Mouse (Mus musculus): ENCODE measurements around the gene Chrnb1. TPM values are rescaled to one million over a fixed set of nuclear protein-coding genes. Genes with fewer than 3 reads are reported as not detected.

The Chrnb1 gene
- polyA plus RNA-seq, 1 experiment = 1.6 TPM

DNA sequence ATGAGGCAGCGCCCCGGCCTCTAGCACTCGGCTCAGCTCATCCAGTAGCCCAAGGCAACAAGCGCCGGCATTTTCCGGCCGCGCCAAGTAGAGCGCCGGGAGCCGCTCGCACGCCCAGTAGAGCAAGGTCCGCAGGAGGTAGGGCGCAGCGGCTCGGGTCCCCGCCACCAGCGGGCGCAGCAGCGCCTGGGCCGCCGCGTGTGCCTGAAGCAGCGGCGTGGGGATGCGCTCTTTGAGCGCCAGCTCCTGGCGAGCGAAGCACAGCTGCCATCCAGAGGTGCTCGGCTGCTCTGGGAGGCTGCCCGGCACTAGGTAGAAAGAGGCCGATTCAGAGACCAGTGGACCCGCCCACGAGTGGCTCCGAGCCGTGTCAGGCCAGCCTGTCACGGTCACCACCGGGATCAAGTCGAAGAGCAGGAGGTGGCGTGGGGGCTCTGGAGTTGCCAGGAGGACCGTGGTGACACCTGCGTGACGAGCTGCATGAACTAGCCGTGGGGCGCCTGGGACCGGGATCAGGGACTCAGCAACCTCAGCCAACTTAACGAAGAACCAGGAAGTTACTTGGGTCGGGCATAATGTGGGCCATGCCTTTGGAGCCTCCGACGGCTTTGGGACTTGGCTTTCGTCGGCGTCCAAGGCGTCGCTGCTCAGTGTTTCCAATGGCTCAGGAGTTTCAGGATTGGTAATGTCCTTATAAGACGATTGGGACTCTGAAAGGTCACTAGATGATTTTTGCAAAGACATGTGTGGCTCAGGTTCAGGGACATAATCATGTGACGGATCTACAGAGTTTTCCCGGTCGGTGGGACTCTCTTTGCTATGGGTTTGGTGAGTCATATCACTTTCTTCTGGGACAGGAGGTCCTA lies 8.3 kb upstream of the Chrnb1 start:
- peaks cover 7% of the 10 kb centered on the region; the same call in 1 of the 2 replicates for H3K4me1 ChIP-seq (ENCODE audit: control insufficient read depth, insufficient read depth, low read length)
- H3K27me3 ChIP-seq (ENCODE audit: control insufficient read depth, insufficient read depth, low read length) = peaks cover 1% of the 10 kb centered on the region; the same call in 1 of the 2 replicates
- peak overlapping the region; percentile 38 for H3K4me3 ChIP-seq (replicated peaks; ENCODE audit: insufficient read depth, low read depth, low read length)
- H3K27ac ChIP-seq (ENCODE audit: insufficient read depth, low read length) = no peak overlapping the region
- no peak for TF ChIP-seq POLR2A (IDR thresholded peaks at IDR 0.05; ENCODE audit: borderline replicate concordance, insufficient read depth, low read length)
- TF ChIP-seq CTCF (IDR thresholded peaks at IDR 0.05; ENCODE audit: borderline replicate concordance, insufficient read depth, low read depth, low read length) = peak; percentile 22; the same call in 1 of the 2 replicates
- WGBS = 2% methylated on average over 60 of the region's 60 CpGs
- DNase-seq = peak; percentile 62 to 69

DNA sequence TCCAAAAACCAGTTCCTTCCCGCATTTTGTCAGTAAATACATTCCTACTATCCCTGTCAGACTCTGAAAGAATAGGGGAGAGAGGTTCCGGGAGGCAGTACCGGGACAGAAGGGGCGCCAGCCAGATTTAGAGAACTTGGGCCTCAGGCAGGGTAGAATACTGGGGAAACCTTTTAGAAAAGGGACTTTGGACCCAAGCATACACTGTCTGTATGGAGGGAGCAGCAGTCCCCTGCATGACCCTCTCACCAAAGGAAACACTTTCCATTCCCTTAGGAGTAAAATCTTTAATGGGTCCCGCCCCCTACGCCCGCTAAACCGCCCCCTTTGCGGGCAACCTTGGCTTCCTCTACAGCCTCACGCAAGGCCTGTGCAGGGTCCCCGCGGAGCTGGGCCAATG lies 7.6 kb upstream of the Chrnb1 start:
- TF ChIP-seq POLR2A (IDR thresholded peaks at IDR 0.05; ENCODE audit: borderline replicate concordance, insufficient read depth, low read length) (no peak), CTCF (IDR thresholded peaks at IDR 0.05; ENCODE audit: borderline replicate concordance, insufficient read depth, low read depth, low read length) (no peak)
- Histone ChIP-seq H3K27me3 (ENCODE audit: control insufficient read depth, insufficient read depth, low read length) (peaks cover 1% of the 10 kb centered on the region; the same call in 1 of the 2 replicates), H3K4me1 (ENCODE audit: control insufficient read depth, insufficient read depth, low read length) (peaks cover 7% of the 10 kb centered on the region; the same call in 1 of the 2 replicates), H3K27ac (ENCODE audit: insufficient read depth, low read length) (no peak overlapping the region), H3K4me3 (replicated peaks; ENCODE audit: insufficient read depth, low read depth, low read length) (peak overlapping the region; percentile 38)
- 17% methylated on average over 12 of the region's 12 CpGs for WGBS
- no peak for DNase-seq

DNA sequence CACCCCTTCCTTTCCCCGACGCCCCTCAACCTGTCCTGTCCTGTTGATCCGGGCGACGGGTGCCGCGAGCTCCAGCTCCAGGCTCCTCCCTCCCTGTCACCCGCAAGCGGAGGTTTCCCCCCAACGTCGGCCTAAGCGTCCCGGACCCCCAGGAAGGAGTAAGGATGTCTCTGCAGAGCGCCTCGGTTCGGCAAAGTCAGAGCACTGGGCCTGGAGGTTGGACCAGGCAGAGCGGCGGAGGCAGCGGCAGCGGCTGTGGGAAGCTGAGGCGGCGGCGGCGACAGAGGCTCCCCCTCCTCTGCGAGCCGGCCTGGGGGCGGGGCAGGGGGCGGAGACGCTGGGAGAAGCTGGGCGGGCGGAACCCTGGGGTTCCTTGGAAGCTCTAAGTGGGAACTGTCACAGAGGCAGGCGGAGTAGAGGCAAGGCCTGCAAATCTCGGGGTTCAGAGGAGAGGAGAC lies 6.9 kb upstream of the Chrnb1 start:
- Histone ChIP-seq H3K27ac (ENCODE audit: insufficient read depth, low read length) (no peak overlapping the region), H3K4me3 (replicated peaks; ENCODE audit: insufficient read depth, low read depth, low read length) (peak overlapping the region; percentile 54), H3K4me1 (ENCODE audit: control insufficient read depth, insufficient read depth, low read length) (peaks cover 7% of the 10 kb centered on the region; the same call in 1 of the 2 replicates), H3K27me3 (ENCODE audit: control insufficient read depth, insufficient read depth, low read length) (peaks cover 1% of the 10 kb centered on the region; the same call in 1 of the 2 replicates)
- TF ChIP-seq POLR2A (IDR thresholded peaks at IDR 0.05; ENCODE audit: borderline replicate concordance, insufficient read depth, low read length) (0 out of 2 replicates have a peak, but pooled peaks have one; percentile 18), CTCF (IDR thresholded peaks at IDR 0.05; ENCODE audit: borderline replicate concordance, insufficient read depth, low read depth, low read length) (no peak)
- WGBS = 8% methylated on average over 33 of the region's 33 CpGs
- DNase-seq = peak; percentile 66 to 68

DNA sequence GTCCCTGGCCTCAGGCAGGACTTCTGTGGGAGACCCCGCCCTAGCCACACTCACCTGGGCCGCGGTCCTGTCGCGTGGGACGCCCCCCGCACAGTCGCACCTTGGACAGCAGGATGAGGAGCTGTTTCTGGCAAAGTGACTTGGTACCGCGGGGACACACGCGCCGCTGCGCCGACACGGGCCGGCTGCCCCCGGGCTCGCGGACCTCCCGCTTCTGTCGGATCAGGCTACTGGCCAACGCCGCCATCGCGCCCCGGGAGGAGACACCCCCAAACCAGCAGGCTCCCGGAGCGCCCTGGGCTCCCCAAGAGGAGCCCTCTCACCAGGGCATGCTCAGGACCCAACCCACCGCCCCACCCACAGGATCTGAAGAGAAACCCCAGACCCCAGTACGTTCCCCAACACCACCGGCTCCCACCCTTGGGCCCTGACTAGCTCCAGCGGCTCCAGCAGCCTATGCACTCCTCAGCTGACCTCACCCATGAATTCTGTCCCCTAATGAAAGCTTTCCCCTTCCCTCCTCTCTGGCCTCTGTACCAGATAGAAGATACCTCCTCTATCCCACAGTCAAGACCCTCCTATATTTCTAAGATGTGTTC lies 5.7 kb upstream of the Chrnb1 start, which contains the start of gene Fgf11:
Fgf11 (minus strand) TSS at position 479 of the 599 bp plus-strand sequence.
- Histone ChIP-seq H3K4me3 (replicated peaks; ENCODE audit: insufficient read depth, low read depth, low read length) (peak within 1 kb of the TSS; percentile 54), H3K4me1 (ENCODE audit: control insufficient read depth, insufficient read depth, low read length) (peaks cover 7% of the 10 kb centered on the region; the same call in 1 of the 2 replicates), H3K27me3 (ENCODE audit: control insufficient read depth, insufficient read depth, low read length) (peaks cover 1% of the 10 kb centered on the region; the same call in 1 of the 2 replicates), H3K27ac (ENCODE audit: insufficient read depth, low read length) (no peak within 1 kb of the TSS)
- DNase-seq = no peak
- 3% methylated on average over 33 of the region's 33 CpGs for WGBS
- TF ChIP-seq POLR2A (IDR thresholded peaks at IDR 0.05; ENCODE audit: borderline replicate concordance, insufficient read depth, low read length) (no peak), CTCF (IDR thresholded peaks at IDR 0.05; ENCODE audit: borderline replicate concordance, insufficient read depth, low read depth, low read length) (no peak)

DNA sequence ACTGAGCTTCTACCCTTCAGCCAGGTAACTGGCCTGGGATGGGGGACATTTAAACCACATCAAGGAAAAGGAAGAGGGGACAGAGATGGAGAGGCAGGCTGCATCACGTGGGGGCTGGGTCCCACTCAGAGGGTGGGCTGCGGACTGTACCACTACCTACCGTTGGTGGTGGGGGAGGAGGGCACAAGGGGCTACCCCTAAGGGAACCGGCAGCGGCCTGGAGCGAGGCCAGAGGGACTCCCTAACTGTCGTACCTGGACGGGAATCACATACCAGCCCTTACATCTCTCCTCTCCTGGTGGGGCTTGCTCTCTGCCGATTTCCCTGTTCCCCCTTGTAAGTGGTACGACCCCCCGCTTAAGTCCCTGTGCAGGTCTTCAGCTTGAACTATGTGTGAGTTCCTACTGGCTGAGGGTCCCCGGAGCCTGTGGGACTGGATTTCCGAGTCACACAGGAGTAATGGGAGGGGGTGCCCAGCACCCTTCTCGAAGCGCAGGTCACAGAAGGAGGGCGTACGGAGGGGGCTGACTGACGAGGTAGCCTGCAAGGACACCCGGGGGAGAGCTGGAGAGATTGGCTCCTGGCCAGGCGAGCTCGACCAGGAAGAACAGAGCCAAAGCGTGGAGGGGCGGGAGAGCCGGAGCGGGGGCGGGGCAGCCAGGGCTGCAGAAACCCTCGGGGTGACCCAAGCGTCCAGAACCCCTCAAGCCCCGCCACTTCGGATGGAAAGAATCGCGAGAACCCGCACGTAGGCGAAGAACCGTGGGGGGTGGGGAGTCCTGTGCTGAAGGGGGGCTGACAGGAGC lies 4.9 kb upstream of the Chrnb1 start:
- peaks cover 7% of the 10 kb centered on the region; the same call in 1 of the 2 replicates for H3K4me1 ChIP-seq (ENCODE audit: control insufficient read depth, insufficient read depth, low read length)
- TF ChIP-seq CTCF (IDR thresholded peaks at IDR 0.05; ENCODE audit: borderline replicate concordance, insufficient read depth, low read depth, low read length) (no peak), POLR2A (IDR thresholded peaks at IDR 0.05; ENCODE audit: borderline replicate concordance, insufficient read depth, low read length) (no peak)
- H3K27ac ChIP-seq (ENCODE audit: insufficient read depth, low read length) = no peak overlapping the region
- H3K4me3 ChIP-seq (replicated peaks; ENCODE audit: insufficient read depth, low read depth, low read length) = peak overlapping the region; percentile 8
- WGBS = 2% methylated on average over 35 of the region's 36 CpGs
- DNase-seq = no peak
- peaks cover 1% of the 10 kb centered on the region; the same call in 1 of the 2 replicates for H3K27me3 ChIP-seq (ENCODE audit: control insufficient read depth, insufficient read depth, low read length)

DNA sequence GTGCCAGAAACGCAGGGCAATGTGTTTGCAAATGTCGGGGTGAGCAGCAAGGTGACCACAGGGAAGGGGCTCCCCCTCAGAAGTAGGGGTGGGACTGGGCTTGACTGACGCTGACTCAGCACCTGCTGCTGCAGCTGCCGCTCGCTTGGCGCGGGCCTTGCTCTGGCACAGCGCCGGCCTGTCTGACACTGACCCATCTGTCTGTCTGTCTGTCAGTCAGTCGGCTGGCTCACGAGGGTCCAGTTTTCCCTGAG lies 4.3 kb upstream of the Chrnb1 start:
- Histone ChIP-seq H3K4me1 (ENCODE audit: control insufficient read depth, insufficient read depth, low read length) (peaks cover 7% of the 10 kb centered on the region; the same call in 1 of the 2 replicates), H3K27ac (ENCODE audit: insufficient read depth, low read length) (no peak overlapping the region), H3K27me3 (ENCODE audit: control insufficient read depth, insufficient read depth, low read length) (peaks cover 1% of the 10 kb centered on the region; the same call in 1 of the 2 replicates), H3K4me3 (replicated peaks; ENCODE audit: insufficient read depth, low read depth, low read length) (no peak overlapping the region)
- DNase-seq = no peak
- WGBS = 8% methylated on average over 11 of the region's 11 CpGs
- no peak for TF ChIP-seq POLR2A (IDR thresholded peaks at IDR 0.05; ENCODE audit: borderline replicate concordance, insufficient read depth, low read length)
- TF ChIP-seq CTCF (IDR thresholded peaks at IDR 0.05; ENCODE audit: borderline replicate concordance, insufficient read depth, low read depth, low read length) = no peak

Measured in cerebellum, adult 2 months (tissue).